Mouse (Mus musculus) neural tube, embryonic 13.5 days (tissue): Measurements from ENCODE around the gene Nab1. TPM values are rescaled to one million over a fixed set of nuclear protein-coding genes. Genes with fewer than 3 reads are reported as not detected.

Experiments used
- ATAC-seq: fragments of 200-750 bp; cut with Nextera tagmentation; 2 replicates; pipeline ENCODE4 v1.8.0; 2017; ENCODE audit warnings: low read depth, mild to moderate bottlenecking, moderate TSS enrichment, moderate library complexity
- H3K27ac ChIP-seq: fragments of 300-500 bp; sonication (generic); replicated peaks from 2 replicates; pipeline ENCODE4 v1.5.1; 2015; ENCODE audit warnings: moderate library complexity, mild to moderate bottlenecking, inconsistent platforms
- H3K27me3 ChIP-seq: fragments of 300-500 bp; sonication (generic); 2 replicates; pipeline ENCODE4 v1.6.1; 2015; ENCODE audit warnings: mild to moderate bottlenecking, inconsistent platforms
- H3K36me3 ChIP-seq: fragments of 300-500 bp; sonication (generic); 2 replicates; pipeline ENCODE4 v1.6.1; 2015; ENCODE audit warnings: mild to moderate bottlenecking, inconsistent platforms
- H3K4me1 ChIP-seq: fragments of 300-500 bp; sonication (generic); replicated peaks from 2 replicates; pipeline ENCODE4 v1.6.1; 2015; ENCODE audit warnings: inconsistent platforms
- H3K4me2 ChIP-seq: fragments of 300-500 bp; sonication (generic); 2 replicates; pipeline ENCODE4 v1.6.1; 2015; ENCODE audit warnings: inconsistent platforms, mild to moderate bottlenecking, moderate library complexity
- H3K4me3 ChIP-seq: fragments of 300-500 bp; sonication (generic); 2 replicates; pipeline ENCODE4 v1.5.1; 2015; ENCODE audit warnings: mild to moderate bottlenecking, inconsistent platforms
- H3K9ac ChIP-seq: fragments of 300-500 bp; sonication (generic); 2 replicates; pipeline ENCODE4 v1.6.1; 2015; ENCODE audit warnings: moderate library complexity, mild to moderate bottlenecking, inconsistent platforms
- H3K9me3 ChIP-seq: fragments of 300-500 bp; sonication (generic); 2 replicates; pipeline ENCODE4 v1.6.1; 2016; ENCODE audit warnings: inconsistent platforms
- WGBS: fragments of 180-500 bp; shearing (Covaris S2); methylation state at CpG from one replicate; pipeline ENCODE4 v1.1.7; 2015; 5-methylcytosine and 5-hydroxymethylcytosine counted together
- polyA plus RNA-seq: library from polyadenylated mRNA; unstranded; fragments of >200 nt; fragmentation: Nextera tagmentation; extraction: Ambion mirVana; gene quantifications from 2 replicates; pipeline ENCODE4 v1.2.1, GENCODE M21; 2015

Gene Nab1
- polyA plus RNA-seq, 1 experiment from 2014 or later: 8.9 TPM

GRCm38 (mm10) chr1:52427841-52428464, 72.5 kb downstream of the Nab1 start:
- H3K4me2 ChIP-seq: no peak overlapping the region
- H3K36me3 ChIP-seq: no peaks in the 10 kb centered on the region
- no peak overlapping the region for H3K4me3 ChIP-seq
- no peaks in the 10 kb centered on the region for H3K27me3 ChIP-seq
- no peak overlapping the region for H3K27ac ChIP-seq
- no peaks in the 10 kb centered on the region for H3K4me1 ChIP-seq
- ATAC-seq: no peak
- H3K9me3 ChIP-seq: no peaks in the 10 kb centered on the region
- H3K9ac ChIP-seq: no peak overlapping the region
- WGBS: 67% methylated on average over 2 of the region's 2 CpGs

GRCm38 (mm10) chr1:52423846-52424245, 76.6 kb downstream of the Nab1 start:
- no peak for ATAC-seq
- Histone ChIP-seq H3K4me1 (no peaks in the 10 kb centered on the region), H3K36me3 (no peaks in the 10 kb centered on the region), H3K4me3 (no peak overlapping the region), H3K9ac (no peak overlapping the region), H3K27ac (no peak overlapping the region), H3K27me3 (no peaks in the 10 kb centered on the region), H3K4me2 (no peak overlapping the region), H3K9me3 (no peaks in the 10 kb centered on the region)
- 71% methylated on average over 1 of the region's 1 CpGs for WGBS

- Histone ChIP-seq H3K4me1 (no peaks in the 10 kb centered on the region), H3K4me3 (no peak overlapping the region), H3K9me3 (no peaks in the 10 kb centered on the region), H3K36me3 (no peaks in the 10 kb centered on the region), H3K4me2 (no peak overlapping the region), H3K9ac (no peak overlapping the region), H3K27me3 (no peaks in the 10 kb centered on the region), H3K27ac (no peak overlapping the region)
- WGBS: 89% methylated on average over 2 of the region's 2 CpGs
- ATAC-seq: no peak
These were observed 77.4 kb downstream of the Nab1 start for GRCm38 (mm10) chr1:52423057-52423456.

DNA sequence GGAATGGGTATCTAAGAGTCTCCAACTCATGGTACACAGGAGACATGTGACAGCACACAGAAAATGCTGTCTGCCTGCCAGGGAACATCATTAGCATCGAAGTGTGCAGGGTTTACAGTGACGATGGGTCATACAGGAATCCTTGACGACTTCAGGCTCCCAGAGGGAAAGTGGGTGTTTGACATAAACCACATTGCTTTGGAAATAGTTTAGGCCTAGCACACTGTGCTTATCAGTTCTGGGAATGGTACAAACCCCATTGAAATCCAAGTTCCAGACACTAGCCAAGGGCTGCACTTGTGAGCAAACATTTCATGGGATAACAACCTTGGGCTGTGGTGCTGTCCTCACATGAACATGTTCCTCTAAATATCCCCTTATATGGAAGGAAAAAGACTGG, 78.3 kb downstream of the Nab1 start:
- Histone ChIP-seq H3K27ac (no peak overlapping the region), H3K9ac (no peak overlapping the region), H3K9me3 (no peaks in the 10 kb centered on the region), H3K4me3 (no peak overlapping the region), H3K27me3 (no peaks in the 10 kb centered on the region), H3K36me3 (no peaks in the 10 kb centered on the region), H3K4me2 (no peak overlapping the region), H3K4me1 (no peaks in the 10 kb centered on the region)
- 92% methylated on average over 3 of the region's 3 CpGs for WGBS
- no peak for ATAC-seq

DNA sequence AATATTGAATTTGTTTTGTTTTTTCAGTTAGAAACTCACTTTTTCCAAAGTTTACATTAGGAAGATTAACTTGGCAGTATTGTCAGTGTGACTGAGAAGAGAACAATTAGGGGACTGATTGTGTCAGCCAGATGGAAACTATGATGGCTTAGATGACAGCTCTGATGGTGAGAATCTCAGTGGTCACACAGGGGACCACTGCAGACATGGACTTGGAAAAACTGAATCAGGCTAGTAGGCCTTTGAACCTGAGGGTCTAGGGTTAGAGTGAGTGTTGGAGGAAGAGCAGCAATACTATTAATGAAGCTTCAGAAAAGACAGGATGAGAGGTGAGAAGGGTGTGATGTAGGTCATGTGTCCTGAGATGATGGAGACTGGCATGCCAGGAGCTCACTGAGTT, 78.9 kb downstream of the Nab1 start:
- Histone ChIP-seq H3K4me1 (no peaks in the 10 kb centered on the region), H3K9me3 (no peaks in the 10 kb centered on the region), H3K9ac (no peak overlapping the region), H3K4me2 (no peak overlapping the region), H3K27ac (no peak overlapping the region), H3K4me3 (no peak overlapping the region), H3K36me3 (no peaks in the 10 kb centered on the region), H3K27me3 (no peaks in the 10 kb centered on the region)
- no peak for ATAC-seq

- WGBS: 92% methylated on average over 7 of the region's 7 CpGs
- ATAC-seq: no peak
- H3K4me3 ChIP-seq: no peak overlapping the region
- H3K4me2 ChIP-seq: no peak overlapping the region
- no peaks in the 10 kb centered on the region for H3K36me3 ChIP-seq
- H3K27ac ChIP-seq: no peak overlapping the region
- no peaks in the 10 kb centered on the region for H3K4me1 ChIP-seq
- no peaks in the 10 kb centered on the region for H3K27me3 ChIP-seq
- no peak overlapping the region for H3K9ac ChIP-seq
- H3K9me3 ChIP-seq: no peaks in the 10 kb centered on the region
These were observed 81.2 kb downstream of the Nab1 start for GRCm38 (mm10) chr1:52419088-52419819.

Other genes starting within 250 kb of the Nab1 start
- gene Nemp2, start 130.0 kb upstream of the Nab1 start, polyA plus RNA-seq: 5.0 and 5.9 TPM in 2 replicates
- gene Mfsd6, start 226.8 kb upstream of the Nab1 start, polyA plus RNA-seq: 8.7 and 9.1 TPM in 2 replicates